Mouse (Mus musculus) stomach, embryonic 14.5 days (tissue): ENCODE data around the gene Sox5. TPM values are rescaled to one million over a fixed set of nuclear protein-coding genes. Genes with fewer than 3 reads are reported as not detected.

Source experiments
- ATAC-seq: fragments of 200-750 bp; cut with Nextera tagmentation; 2 replicates; pipeline ENCODE4 v1.8.0; 2017; ENCODE audit warnings: low read depth, moderate TSS enrichment; ENCODE audit not compliant: insufficient number of reproducible peaks, insufficient read depth, low FRiP score
- H3K27ac ChIP-seq: fragments of 300-500 bp; sonication (generic); 2 replicates; pipeline ENCODE4 v1.5.1; 2014; ENCODE audit warnings: mild to moderate bottlenecking, low read length, moderate library complexity, mixed read lengths
- H3K27me3 ChIP-seq: fragments of 300-500 bp; sonication (generic); 2 replicates; pipeline ENCODE4 v1.6.1; 2014; ENCODE audit warnings: low read length, control low read depth, mixed read lengths; ENCODE audit not compliant: control insufficient read depth, insufficient read depth
- H3K36me3 ChIP-seq: fragments of 300-500 bp; sonication (generic); 2 replicates; pipeline ENCODE4 v1.6.1; 2014; ENCODE audit warnings: mild to moderate bottlenecking, control low read depth, low read length, moderate library complexity, mixed read lengths; ENCODE audit not compliant: control insufficient read depth, insufficient read depth
- H3K4me1 ChIP-seq: fragments of 300-500 bp; sonication (generic); 2 replicates; pipeline ENCODE4 v1.6.1; 2014; ENCODE audit warnings: low read length, control low read depth, mixed read lengths; ENCODE audit not compliant: control insufficient read depth, insufficient read depth
- H3K4me2 ChIP-seq: fragments of 300-500 bp; sonication (generic); replicated peaks from 2 replicates; pipeline ENCODE4 v1.6.1; 2014; ENCODE audit warnings: low read depth, low read length, control low read depth
- H3K4me3 ChIP-seq: fragments of 300-500 bp; sonication (generic); 2 replicates; pipeline ENCODE4 v1.5.1; 2014; ENCODE audit warnings: low read depth, low read length, control low read depth
- H3K9ac ChIP-seq: fragments of 300-500 bp; sonication (generic); replicated peaks from 2 replicates; pipeline ENCODE4 v1.6.1; 2014; ENCODE audit warnings: low read depth, mild to moderate bottlenecking, control low read depth, low read length, moderate library complexity, mixed read lengths
- H3K9me3 ChIP-seq: fragments of 300-500 bp; sonication (generic); 2 replicates; pipeline ENCODE4 v1.6.1; 2016; ENCODE audit warnings: low read depth, low read length, control low read depth; ENCODE audit not compliant: control insufficient read depth
- WGBS: fragments of 180-500 bp; shearing (Covaris S2); extraction: QIAGEN DNeasy Blood & Tissue Kit; methylation state at CpG from one replicate; pipeline ENCODE4 v1.1.7; 2014; 5-methylcytosine and 5-hydroxymethylcytosine counted together
- polyA plus RNA-seq: library from polyadenylated mRNA; unstranded; fragments of >200 nt; fragmentation: Nextera tagmentation; extraction: Ambion mirVana; gene quantifications from 2 replicates; pipeline ENCODE4 v1.2.1, GENCODE M21; 2014

Sox5 gene
- polyA plus RNA-seq, 1 experiment from 2014 or later: 30.3 TPM

GRCm38 (mm10) chr6:144463274-144463673 is 318.5 kb downstream of the Sox5 start:
- no peak for ATAC-seq
- 88% methylated on average over 5 of the region's 5 CpGs for WGBS
- no peaks in the 10 kb centered on the region for H3K4me1 ChIP-seq
- H3K4me2 ChIP-seq: no peak overlapping the region
- H3K9ac ChIP-seq: no peak overlapping the region
- H3K4me3 ChIP-seq: no peak overlapping the region
- no peaks in the 10 kb centered on the region for H3K9me3 ChIP-seq
- no peaks in the 10 kb centered on the region for H3K36me3 ChIP-seq
- no peak overlapping the region for H3K27ac ChIP-seq
- no peaks in the 10 kb centered on the region for H3K27me3 ChIP-seq

- no peak for ATAC-seq
- Histone ChIP-seq H3K27me3 (no peaks in the 10 kb centered on the region), H3K4me3 (no peak overlapping the region), H3K27ac (no peak overlapping the region), H3K9ac (no peak overlapping the region), H3K36me3 (no peaks in the 10 kb centered on the region), H3K4me2 (no peak overlapping the region), H3K9me3 (no peaks in the 10 kb centered on the region), H3K4me1 (no peaks in the 10 kb centered on the region)
- 95% methylated on average over 8 of the region's 8 CpGs for WGBS
Observed at GRCm38 (mm10) chr6:144459486-144459885, 322.3 kb downstream of the Sox5 start.

- Histone ChIP-seq H3K27me3 (no peaks in the 10 kb centered on the region), H3K4me3 (no peak overlapping the region), H3K9ac (no peak overlapping the region), H3K36me3 (no peaks in the 10 kb centered on the region), H3K27ac (no peak overlapping the region), H3K4me1 (no peaks in the 10 kb centered on the region), H3K9me3 (no peaks in the 10 kb centered on the region), H3K4me2 (no peak overlapping the region)
- WGBS: 92% methylated on average over 9 of the region's 9 CpGs
- no peak for ATAC-seq
Observed at GRCm38 (mm10) chr6:144457500-144457899, 324.3 kb downstream of the Sox5 start.

GRCm38 (mm10) chr6:144454291-144455276 is 327.2 kb downstream of the Sox5 start:
- no peak overlapping the region for H3K4me3 ChIP-seq
- H3K9me3 ChIP-seq: no peaks in the 10 kb centered on the region
- no peak for ATAC-seq
- WGBS: 46% methylated on average over 11 of the region's 11 CpGs
- no peak overlapping the region for H3K9ac ChIP-seq
- H3K4me1 ChIP-seq: no peaks in the 10 kb centered on the region
- H3K36me3 ChIP-seq: no peaks in the 10 kb centered on the region
- no peaks in the 10 kb centered on the region for H3K27me3 ChIP-seq
- no peak overlapping the region for H3K4me2 ChIP-seq
- no peak overlapping the region for H3K27ac ChIP-seq

GRCm38 (mm10) chr6:144453605-144454004 is 328.2 kb downstream of the Sox5 start:
- no peaks in the 10 kb centered on the region for H3K9me3 ChIP-seq
- H3K27me3 ChIP-seq: no peaks in the 10 kb centered on the region
- H3K9ac ChIP-seq: no peak overlapping the region
- no peak for ATAC-seq
- no peak overlapping the region for H3K4me2 ChIP-seq
- H3K4me1 ChIP-seq: no peaks in the 10 kb centered on the region
- 73% methylated on average over 7 of the region's 7 CpGs for WGBS
- no peak overlapping the region for H3K27ac ChIP-seq
- H3K4me3 ChIP-seq: no peak overlapping the region
- no peaks in the 10 kb centered on the region for H3K36me3 ChIP-seq

GRCm38 (mm10) chr6:144453147-144453546 is 328.6 kb downstream of the Sox5 start:
- H3K27ac ChIP-seq: no peak overlapping the region
- no peak for ATAC-seq
- H3K27me3 ChIP-seq: no peaks in the 10 kb centered on the region
- WGBS: 26% methylated on average over 1 of the region's 1 CpGs
- no peaks in the 10 kb centered on the region for H3K4me1 ChIP-seq
- no peaks in the 10 kb centered on the region for H3K36me3 ChIP-seq
- H3K4me3 ChIP-seq: no peak overlapping the region
- no peak overlapping the region for H3K9ac ChIP-seq
- H3K4me2 ChIP-seq: no peak overlapping the region
- no peaks in the 10 kb centered on the region for H3K9me3 ChIP-seq

GRCm38 (mm10) chr6:144452200-144452977 is 329.4 kb downstream of the Sox5 start:
- H3K4me2 ChIP-seq: no peak overlapping the region
- no peaks in the 10 kb centered on the region for H3K36me3 ChIP-seq
- no peak for ATAC-seq
- H3K4me1 ChIP-seq: no peaks in the 10 kb centered on the region
- no peak overlapping the region for H3K4me3 ChIP-seq
- no peaks in the 10 kb centered on the region for H3K9me3 ChIP-seq
- H3K27me3 ChIP-seq: no peaks in the 10 kb centered on the region
- 85% methylated on average over 11 of the region's 11 CpGs for WGBS
- no peak overlapping the region for H3K27ac ChIP-seq
- no peak overlapping the region for H3K9ac ChIP-seq

- Histone ChIP-seq H3K9ac (no peak overlapping the region), H3K4me2 (no peak overlapping the region), H3K4me3 (no peak overlapping the region), H3K27ac (no peak overlapping the region), H3K27me3 (no peaks in the 10 kb centered on the region), H3K36me3 (no peaks in the 10 kb centered on the region), H3K4me1 (no peaks in the 10 kb centered on the region), H3K9me3 (no peaks in the 10 kb centered on the region)
- 89% methylated on average over 4 of the region's 4 CpGs for WGBS
- ATAC-seq: no peak
Observed at GRCm38 (mm10) chr6:144451631-144452030, 330.1 kb downstream of the Sox5 start.
